Mouse (Mus musculus): ENCODE measurements around the gene Tmem37.

Gene Tmem37

DNA sequence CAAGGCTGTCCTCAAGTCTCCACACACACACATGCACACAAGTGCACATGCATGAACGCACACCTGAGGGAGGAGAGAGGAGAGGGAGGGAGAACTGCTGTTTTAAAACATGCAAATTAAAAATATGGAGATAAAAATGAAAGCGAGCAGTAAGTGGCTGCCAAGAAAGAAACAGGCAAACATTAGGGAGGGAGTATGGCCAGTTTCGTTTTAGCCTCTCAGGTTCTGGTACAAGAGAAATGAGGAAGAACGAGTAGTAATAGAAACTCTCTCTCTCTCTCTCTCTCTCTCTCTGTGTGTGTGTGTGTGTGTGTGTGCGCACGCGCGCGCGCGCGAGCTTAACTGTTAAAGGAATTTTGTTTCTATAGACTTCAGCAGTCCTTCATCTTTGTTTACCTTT lies 54.4 kb downstream of the Tmem37 start:
- DNase-seq (ENCODE audit: extremely low spot score, low spot score) = no peak

DNA sequence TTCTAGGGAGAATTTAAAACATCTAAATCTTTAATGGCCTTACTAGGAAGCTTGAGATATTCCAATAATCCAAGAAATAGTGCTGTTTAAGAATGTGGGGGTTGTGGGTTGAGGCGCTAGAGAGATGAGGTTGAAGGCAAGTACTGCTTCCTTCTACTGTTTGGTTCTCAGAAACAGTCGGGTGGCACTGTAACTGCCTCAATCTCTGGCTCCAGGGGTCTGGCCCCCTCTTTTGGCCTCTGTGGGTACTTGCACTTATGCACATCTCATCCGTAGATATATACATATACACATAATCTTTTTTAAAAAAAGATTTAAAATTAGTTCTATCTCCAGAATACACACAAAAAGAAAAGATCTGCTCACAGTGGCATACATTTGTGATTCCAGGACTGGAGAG lies 55.0 kb downstream of the Tmem37 start:
- DNase-seq (ENCODE audit: extremely low spot score, low spot score) = no peak
